Mouse (Mus musculus) NIH3T3 (cell line): Measurements from ENCODE around the gene Acot5.
A peak's percentile ranks its signal among the peaks of the same experiment; 100 is the strongest.
"Not testable (repeated sequence)": the region's sequence is repeated elsewhere in the genome, so short reads cannot be mapped to it uniquely, and the experiment has no call there.

Source experiments
- DNase-seq: peaks from one replicate; pipeline ENCODE4 v3.0.0-alpha.2; 2012; ENCODE audit warnings: low read depth

Gene Acot5

DNA sequence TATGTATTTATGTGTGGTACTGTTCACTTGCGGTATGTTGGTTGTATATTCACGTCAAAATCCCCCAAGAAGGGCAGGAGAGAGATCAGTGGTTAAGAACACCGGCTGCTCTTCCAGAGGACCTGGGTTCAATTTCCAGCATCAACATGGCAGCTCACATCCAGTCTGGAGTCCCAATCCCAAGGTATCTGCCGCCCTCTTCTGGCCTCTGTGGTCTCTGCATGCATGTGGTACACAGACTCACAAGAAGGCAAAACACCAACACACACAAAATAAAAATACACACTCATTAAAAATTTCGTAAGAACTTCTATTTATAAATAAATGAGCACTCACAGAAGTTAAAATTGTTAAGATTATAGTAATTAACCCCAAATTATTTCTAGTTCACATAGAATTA lies 5.9 kb upstream of the Acot5 start:
- DNase-seq: peak; percentile 33

DNA sequence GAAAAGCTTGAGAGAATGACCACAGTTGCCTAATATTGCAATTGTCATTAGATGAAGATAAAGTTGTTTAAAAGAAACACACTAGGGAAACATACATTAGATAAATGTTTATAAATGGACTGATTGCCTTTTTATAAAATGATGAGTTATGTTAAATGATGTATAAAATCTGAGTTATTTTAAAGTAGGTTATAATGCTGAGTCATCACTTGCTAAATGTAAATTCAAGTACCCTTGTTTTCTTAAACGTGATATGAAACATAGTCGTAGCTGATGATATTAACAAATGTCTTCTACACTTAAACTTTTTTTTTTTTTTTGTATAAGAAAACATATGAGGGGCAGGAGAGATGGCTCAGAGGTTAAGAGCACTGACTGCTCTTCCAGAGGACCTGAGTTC lies 5.3 kb upstream of the Acot5 start:
- no peak for DNase-seq

DNA sequence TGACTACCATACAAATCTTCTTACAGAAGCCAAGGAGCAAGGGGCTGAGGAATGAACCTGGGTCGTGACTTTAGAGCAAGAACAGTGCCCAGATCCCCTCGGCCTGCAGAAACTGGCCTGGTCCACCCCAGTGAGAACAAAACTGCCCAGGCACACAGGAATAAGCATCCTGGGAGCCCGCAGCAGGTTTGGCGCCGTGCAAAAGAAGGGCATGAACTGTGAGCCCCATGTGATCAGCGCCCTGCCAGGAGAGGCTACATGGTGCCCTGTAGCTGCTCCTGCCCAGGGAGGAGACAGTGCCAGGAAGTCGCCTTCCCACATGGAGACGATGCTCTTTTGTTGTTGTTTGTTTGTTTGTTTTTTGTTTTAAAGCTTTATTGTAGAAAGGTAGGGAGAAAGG lies 4.5 kb upstream of the Acot5 start:
- no peak for DNase-seq

DNA sequence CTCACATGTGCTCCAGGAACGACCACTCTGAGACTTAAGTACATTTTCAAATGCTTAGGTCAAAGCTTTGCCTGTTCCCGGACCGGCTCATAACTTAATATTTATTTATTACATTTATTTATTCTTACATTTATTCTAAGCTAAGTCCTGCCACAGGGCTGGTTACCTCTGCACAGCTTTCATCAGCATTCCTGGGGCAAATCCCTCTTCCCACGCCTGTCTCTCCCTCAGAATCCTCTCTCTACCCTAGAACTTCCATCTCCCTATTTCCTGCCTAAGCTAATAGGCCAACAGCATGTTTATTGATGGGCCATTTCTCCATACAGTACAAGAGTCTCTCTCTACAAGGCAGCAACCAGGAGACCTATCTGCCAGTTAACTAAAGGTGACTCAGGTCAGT lies 1.4 kb upstream of the Acot5 start:
- no peak for DNase-seq

DNA sequence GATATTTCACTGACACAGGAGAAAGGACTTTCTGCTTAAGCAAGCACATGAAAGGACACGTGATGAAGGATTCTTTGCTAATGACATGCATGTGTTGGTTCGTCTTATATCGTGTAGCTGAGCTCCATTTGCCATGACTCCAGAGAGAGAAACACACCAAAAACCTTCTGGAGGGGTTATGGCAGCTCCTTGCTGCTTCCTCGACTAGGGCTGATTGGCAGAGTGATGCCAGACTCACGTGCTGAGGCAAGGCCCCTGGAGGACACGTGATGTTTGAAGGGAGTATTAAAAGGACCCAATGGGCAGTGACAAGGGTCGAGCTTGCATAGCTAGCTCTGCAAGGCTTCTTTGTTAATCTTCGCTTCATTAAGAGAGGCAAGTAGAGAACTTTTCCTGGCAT lies 829 bp upstream of the Acot5 start:
- no peak for DNase-seq

DNA sequence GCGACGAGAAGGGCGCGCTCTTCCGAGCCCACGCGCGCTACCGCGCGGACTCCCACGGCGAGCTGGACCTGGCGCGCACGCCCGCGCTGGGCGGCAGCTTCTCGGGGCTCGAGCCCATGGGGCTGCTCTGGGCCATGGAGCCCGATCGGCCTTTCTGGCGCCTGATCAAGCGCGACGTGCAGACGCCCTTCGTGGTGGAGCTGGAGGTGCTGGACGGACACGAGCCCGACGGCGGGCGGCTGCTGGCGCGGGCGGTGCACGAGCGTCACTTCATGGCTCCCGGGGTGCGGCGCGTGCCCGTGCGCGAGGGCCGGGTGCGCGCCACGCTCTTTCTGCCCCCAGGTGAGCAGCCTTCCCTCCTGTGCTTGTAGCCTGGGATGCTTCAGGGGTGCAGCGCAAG lies 457 bp downstream of the Acot5 start:
- DNase-seq: not testable (repeated sequence)

DNA sequence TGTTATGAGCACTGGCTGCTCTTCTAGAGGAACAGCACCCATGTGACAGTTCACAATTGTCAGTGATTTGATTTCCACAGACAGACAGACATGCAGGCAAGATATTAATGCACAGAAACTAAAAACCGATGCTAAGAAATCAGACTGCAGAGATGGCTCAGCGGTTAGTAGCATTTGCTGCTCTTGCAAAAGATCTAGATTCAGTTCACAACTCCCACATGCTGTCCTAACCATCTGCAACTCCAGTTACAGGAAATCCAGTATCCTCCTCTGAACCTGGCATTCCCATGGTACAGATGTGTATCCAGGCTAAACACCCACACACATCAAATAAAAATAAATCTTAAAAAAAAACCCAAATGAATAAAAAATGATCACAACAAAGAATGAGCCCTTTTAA lies 2.6 kb downstream of the Acot5 start:
- no peak for DNase-seq

DNA sequence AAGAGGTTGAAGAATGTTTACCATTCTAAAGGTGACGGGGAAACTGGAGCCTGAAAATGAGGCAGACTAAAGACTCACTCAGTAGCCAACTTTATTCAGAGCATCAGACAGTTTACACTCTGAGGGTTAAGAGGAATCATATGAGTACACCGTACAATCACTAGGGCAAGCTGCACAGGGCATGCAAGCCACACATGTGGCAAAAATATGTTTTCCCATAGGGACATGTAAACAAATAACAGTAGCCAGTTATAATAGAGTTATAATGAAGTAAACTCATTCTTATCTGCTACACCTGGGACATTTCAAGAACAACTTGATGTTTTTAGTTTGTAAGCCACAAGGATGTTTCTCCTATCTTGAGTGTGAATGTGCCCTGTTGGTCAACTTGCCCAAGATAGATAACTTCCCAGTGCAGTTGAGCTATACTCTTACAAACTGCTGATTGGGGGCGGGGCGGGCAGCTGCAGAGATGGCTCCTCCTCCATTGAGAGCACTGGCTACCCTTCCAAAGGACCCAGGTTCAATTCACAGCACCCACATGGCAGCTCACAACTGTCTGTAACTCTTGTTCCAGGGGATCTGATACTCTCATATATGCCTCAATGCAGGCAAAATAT lies 8.4 kb downstream of the Acot5 start:
- DNase-seq: no peak

DNA sequence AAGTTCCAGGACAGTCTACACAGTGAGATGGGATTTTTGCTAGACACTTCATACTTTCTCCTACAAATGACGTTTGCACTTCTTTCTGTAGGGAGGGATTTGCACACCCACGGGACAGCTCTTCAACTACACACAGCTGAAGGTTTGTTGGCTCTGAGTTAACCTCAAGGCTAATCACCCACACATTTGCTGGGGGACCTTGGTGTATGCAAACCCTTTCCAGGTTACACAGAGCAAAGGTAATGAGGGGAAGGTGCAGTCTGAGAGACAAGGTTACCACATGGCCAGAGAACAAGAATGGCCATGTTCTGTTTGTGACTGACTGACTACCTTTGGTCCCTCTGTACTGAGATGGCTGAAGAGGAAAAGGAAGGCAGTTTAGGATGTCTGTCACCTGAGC lies 14.7 kb downstream of the Acot5 start:
- DNase-seq: no peak

DNA sequence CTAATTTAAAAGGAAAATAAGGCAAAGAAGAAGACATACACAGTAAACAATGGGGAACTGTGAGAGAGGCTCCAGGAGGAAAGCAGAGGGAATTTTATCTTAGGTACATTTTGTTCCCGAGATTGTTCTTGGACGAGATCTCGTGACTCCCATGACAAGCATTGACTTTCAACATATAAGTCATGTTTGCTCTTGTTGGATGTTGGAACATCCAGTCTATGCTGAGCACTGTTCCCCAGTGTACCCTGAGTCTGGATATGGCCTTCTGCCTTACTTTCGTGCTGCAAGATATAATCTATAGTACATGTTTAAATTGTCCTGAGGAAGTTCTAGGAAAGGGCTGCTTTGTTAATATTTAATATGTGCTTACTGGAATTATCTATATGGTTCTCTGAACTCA lies 15.5 kb downstream of the Acot5 start:
- no peak for DNase-seq

DNA sequence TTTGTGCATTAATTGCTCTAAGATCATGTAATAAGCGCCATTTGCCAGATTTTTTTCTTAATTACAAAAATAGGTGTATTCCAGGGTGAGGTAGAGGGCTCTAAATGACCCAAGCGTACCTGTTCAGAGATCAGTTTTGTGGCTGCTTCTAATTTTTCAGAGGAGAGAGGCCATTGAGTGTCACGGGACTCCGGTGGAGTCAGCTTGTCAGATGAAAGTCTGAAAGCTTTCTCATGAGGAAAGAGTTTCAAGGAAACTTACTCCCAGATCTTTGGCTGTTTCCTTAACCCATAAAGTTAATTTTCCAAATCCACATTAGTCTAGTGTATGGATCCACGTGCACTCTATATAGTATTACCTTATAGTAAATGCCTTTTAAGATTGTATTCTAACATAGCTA lies 25.5 kb downstream of the Acot5 start:
- not testable (repeated sequence) for DNase-seq

DNA sequence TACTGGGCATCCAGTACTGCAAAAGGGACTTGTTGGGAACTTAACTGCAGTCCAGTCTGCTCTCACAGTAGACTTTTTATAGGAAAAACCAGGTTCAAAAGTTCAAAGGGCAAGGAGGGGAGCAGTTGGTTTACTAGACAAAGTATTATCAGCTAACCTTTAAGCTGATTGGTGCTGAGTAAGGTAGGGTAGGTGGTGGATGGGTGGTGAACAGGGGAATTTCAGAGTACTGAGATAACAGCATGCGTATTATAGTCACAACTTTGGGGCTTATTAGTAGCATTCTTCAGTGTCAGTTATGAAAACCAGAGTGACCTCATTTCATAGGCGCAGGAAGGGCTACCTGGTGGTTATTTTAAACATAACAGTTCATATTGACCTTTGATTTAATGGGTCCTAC lies 30.5 kb downstream of the Acot5 start:
- DNase-seq: no peak

DNA sequence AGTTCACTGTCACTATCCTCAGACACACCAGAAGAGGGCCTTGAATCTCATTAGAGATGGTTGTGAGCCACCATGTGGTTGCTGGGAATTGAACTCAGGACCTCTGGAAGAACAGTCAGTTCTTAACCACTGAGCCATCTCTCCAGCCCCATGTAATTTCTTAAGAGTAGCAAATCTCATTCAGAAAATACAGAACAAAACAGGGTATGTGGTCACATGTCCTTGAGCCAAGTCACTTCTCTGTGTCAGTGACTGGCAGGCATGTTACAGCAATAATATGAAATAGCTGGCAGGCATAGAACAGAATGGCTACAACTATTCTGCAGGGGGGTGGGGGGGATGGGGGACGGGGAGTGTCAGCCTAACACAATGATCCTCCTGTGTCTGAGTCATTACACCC lies 30.9 kb downstream of the Acot5 start:
- DNase-seq: no peak

DNA sequence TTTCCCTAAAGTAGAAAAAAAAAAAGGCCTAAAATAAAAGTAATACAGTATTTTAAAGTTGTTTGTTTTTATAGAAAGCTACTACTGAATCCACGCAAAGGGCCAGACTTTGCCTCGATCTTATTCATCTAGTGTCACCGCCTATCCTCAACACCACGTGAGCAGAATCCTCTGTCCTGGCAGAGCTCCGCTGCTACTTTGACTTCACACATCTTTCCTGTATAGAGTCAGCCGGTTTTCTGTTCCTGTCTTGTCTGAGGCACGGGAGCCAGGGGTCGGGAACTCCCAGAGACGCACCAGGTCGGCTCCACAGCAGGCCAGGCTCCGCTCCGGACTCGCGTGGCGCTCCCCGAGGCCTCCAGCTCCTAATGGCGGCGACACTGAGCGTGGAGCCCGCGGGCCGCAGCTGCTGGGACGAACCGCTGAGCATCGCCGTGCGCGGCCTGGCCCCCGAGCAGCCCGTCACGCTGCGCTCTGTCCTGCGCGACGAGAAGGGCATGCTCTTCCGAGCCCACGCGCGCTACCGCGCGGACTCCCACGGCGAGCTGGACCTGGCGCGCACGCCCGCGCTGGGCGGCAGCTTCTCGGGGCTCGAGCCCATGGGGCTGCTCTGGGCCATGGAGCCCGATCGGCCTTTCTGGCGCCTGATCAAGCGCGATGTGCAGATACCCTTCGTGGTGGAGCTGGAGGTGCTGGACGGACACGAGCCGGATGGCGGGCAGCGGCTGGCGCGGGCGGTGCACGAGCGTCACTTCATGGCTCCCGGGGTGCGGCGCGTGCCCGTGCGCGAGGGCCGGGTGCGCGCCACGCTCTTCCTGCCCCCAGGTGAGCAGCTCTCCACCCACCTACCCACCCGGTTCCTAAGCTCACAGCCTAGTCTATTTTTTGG lies 31.7 kb downstream of the Acot5 start, which contains the start of gene Acot6:
Acot6 (plus strand) TSS at position 51 of the 889 bp plus-strand sequence.
- not testable (repeated sequence) for DNase-seq

DNA sequence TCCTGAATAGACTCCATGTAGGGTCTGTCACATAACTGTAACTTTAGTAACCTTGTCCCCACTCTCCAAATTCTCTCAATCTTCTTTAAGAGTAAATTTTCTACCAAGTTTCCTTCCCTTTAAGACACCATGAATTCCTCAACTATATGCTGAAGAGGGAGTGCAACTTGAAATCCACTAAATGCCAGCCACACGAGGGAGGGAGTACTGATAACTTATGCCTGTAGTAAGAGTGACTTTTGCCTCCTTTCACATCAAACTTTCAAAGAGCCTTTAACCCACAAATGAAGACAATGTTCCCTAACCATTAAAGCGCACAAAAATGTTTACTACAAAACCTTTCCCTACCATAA lies 32.3 kb downstream of the Acot5 start:
- DNase-seq: no peak

DNA sequence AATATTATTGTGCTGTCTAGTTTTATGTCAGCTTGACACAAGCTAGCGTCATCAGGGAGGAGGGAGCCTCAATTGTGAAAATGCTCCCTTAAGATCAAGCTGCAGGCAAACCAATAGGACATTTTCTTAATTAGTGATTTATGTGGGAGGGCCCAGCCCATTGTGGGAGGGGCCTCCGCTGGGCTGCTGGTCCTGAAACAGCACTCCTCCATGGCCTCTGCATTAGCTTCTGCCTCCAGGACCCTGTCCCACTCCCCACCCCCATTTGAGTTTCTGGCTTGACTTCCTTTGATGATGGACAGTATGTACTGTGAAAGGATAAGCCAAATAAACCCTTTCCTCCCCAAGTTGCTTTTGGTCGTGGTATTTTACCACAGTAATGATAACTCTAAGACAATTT lies 37.9 kb downstream of the Acot5 start:
- DNase-seq: no peak

DNA sequence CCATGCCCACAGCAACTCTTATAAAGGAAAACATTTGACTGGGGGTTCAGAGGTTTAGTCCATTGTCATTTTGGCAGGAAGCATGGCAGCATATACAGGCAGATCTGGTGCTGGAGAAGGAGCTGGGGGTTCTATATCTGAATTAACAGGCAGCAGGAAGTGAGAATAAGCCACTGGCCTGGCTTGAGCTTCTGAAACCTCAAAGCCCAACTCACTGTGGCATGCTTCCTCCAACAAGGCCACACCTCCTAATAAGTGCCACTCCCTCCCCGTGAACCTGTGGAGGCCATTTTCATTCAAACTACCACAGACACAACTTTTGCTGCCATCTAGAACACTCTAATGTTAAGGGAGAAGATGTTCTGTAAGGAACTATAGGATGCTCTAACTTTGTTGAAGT lies 38.6 kb downstream of the Acot5 start:
- DNase-seq: no peak

DNA sequence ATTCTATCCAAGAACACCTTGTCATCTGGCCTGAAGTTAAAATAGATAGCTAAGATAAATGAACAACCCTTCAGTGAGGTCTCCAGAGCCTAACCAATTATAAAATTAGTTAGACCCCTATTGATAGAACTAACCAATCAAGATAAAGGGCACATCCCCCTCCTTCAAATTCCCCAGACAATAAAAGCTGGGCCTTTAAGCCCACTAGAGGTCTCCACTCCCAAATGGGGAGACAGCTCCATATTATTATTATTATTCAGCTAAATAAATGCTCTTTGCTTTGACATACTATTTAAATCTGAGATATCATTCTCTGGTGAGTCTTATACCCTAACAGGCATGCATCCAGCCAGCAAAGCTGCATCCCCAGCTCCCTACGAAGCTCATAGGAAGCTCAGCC lies 40.8 kb downstream of the Acot5 start:
- no peak for DNase-seq

DNA sequence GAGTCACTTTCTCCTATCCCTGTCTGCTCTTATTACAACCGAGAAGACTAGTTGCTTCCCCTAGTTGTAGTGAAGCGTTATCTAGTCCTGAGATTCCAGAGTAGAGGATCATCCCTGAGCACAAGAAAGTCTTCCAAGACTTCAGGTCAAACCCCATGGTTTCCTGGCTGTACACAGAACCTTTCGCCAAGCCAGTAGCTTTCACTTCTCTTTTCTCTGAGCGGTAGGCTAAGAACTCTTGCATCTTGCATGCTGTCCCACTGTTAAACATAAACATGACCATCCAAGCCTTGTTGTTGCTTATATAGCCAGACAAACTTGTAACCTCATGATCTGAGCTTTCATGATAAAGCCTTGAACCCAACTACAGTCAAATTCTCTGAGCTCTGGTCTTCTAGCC lies 41.7 kb downstream of the Acot5 start:
- no peak for DNase-seq

DNA sequence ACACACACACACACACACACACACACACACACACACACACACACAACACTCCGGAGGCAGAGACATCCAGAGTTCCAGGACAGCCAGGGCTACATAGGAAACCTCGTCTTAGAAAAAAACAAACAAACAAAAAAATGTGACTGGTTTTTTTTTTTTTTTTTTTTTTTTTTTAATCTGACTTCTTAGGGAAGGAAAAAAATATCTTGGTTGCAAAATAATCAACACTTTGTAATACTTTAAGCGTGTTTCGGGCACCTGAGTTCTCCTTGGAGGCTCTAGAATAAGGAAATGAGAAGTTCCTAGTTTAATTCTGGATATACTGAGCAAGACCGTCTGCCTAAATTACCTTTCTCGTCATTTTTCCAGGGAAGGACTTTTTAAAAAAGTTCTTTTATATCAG lies 44.6 kb downstream of the Acot5 start:
- no peak for DNase-seq

DNA sequence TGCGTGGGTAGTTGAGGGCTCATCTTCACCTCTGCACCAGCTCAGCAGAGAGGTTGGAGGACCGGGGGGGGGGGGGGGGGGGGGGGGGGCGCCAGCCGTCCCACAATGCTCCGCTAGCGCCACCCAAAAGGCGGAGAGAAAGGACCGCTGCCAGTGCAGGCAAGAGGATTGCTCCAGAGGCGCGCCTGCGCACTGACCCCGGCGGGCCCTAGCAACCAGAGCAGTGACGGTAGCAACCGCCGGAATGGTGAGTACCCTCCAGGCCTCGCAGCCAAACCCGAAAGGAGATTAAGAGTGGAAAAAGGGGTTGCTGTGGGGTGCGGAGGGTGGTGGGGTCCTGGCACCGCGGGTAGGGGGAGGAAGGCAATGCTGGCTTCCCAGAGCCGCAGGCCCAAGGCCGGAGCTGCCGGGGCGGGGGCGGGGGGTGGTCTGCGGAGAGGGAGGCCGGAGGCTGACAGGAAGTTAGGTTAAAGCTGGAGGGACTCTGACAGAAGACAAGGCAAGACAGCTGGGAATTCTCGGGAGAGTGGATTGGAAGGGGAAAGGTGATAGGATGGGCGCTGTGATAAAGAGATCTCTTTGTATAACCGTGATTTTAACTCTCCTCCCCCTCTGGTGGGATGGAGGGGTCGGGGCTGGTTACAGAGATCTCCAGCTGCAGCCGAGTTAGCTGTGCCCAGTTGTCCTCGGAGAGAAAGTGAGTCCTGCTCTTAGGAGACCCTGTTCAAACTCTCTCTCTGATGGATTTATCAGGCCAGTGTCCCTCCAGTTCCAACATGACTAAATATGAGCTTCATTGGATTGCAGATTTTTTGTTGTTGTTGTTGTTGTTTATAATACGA lies 45.2 kb downstream of the Acot5 start, which contains the start of gene Dnal1:
Dnal1 (plus strand) TSS at position 214 of the 842 bp plus-strand sequence.
- DNase-seq: peak; percentile 97

DNA sequence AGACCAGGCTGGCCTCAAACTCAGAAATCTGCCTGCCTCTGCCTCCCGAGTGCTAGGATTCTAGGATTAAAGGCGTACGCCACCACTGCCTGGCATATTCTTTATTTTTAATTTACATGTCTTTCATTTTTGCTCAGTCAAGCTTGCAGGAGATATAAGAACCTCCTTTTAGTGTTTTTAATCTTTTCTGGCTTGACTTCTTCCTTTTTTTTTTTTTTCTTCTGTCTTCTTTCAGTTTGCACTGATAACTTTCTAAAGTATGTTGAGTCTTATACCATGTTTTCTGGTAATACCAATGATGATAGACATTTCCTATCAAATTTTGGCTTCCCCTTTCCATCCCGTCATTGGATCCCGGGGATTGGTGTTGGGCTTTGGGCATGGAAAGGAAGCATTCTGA lies 50.5 kb downstream of the Acot5 start:
- no peak for DNase-seq
